Mouse (Mus musculus) layer of hippocampus, postnatal 36 days (tissue): ENCODE measurements around the gene Cspg5. TPM values are rescaled to one million over a fixed set of nuclear protein-coding genes. Genes with fewer than 3 reads are reported as not detected.

Experiments
- DNase-seq, 2 experiments: peaks; one replicate each; pipeline ENCODE4 v3.0.0; 2022
- total RNA-seq, 2 experiments: library from RNA; stranded (reverse); gene quantifications; 2 replicates each; pipeline ENCODE4 v1.2.3; 2021

The Cspg5 gene
- 100 to 1,000 TPM; 274 to 279 TPM for total RNA-seq

- no peak for DNase-seq
Observed at GRCm38 (mm10) chr9:110243221-110243833, at the start of gene Cspg5. Gene Cspg5 (plus strand): TSS chr9:110243783.

GRCm38 (mm10) chr9:110199870-110200269, 43.7 kb upstream of the Cspg5 start:
- DNase-seq, result no peak

- DNase-seq, result peak; percentile 61 to 63
Observed at GRCm38 (mm10) chr9:110205526-110206404, 37.8 kb upstream of the Cspg5 start.

- no peak for DNase-seq
Observed at GRCm38 (mm10) chr9:110206437-110206836, 37.1 kb upstream of the Cspg5 start.

GRCm38 (mm10) chr9:110208265-110208664, 35.3 kb upstream of the Cspg5 start:
- no peak for DNase-seq

GRCm38 (mm10) chr9:110208967-110209366, 34.6 kb upstream of the Cspg5 start:
- DNase-seq, result no peak

GRCm38 (mm10) chr9:110224273-110224672, 19.3 kb upstream of the Cspg5 start:
- no peak for DNase-seq

- no peak for DNase-seq
Observed at GRCm38 (mm10) chr9:110226191-110226590, 17.4 kb upstream of the Cspg5 start.

GRCm38 (mm10) chr9:110228671-110229070, 14.9 kb upstream of the Cspg5 start:
- DNase-seq, result no peak

- DNase-seq, result no peak
Observed at GRCm38 (mm10) chr9:110229112-110229511, 14.5 kb upstream of the Cspg5 start.

- DNase-seq, result no peak
Observed at GRCm38 (mm10) chr9:110229566-110230248, 13.9 kb upstream of the Cspg5 start.

- no peak for DNase-seq
Observed at GRCm38 (mm10) chr9:110230395-110231071, 13.1 kb upstream of the Cspg5 start.

GRCm38 (mm10) chr9:110234962-110235361, 8.6 kb upstream of the Cspg5 start:
- no peak for DNase-seq

GRCm38 (mm10) chr9:110244567-110244888, 945 bp downstream of the Cspg5 start:
- DNase-seq, result no peak

- DNase-seq, result peak; percentile 81 to 84
Observed at GRCm38 (mm10) chr9:110244889-110245589, 1.5 kb downstream of the Cspg5 start.

- peak; percentile 53 to 68 for DNase-seq
Observed at GRCm38 (mm10) chr9:110245590-110246320, 2.2 kb downstream of the Cspg5 start.

GRCm38 (mm10) chr9:110246321-110246640, 2.7 kb downstream of the Cspg5 start:
- no peak for DNase-seq

- no peak for DNase-seq
Observed at GRCm38 (mm10) chr9:110247049-110247448, 3.5 kb downstream of the Cspg5 start.

GRCm38 (mm10) chr9:110248861-110249260, 5.3 kb downstream of the Cspg5 start:
- no peak for DNase-seq

- DNase-seq, result peak; percentile 56 to 66
Observed at GRCm38 (mm10) chr9:110249823-110250543, 6.4 kb downstream of the Cspg5 start.

- no peak for DNase-seq
Observed at GRCm38 (mm10) chr9:110250776-110251175, 7.2 kb downstream of the Cspg5 start.
